Mouse (Mus musculus): ENCODE data around the gene Sgms2.

- TF ChIP-seq CTCF (IDR thresholded peaks at IDR 0.05) (no peak), EP300 (IDR thresholded peaks at IDR 0.05) (no peak)
Observed at GRCm38 (mm10) chr3:131471435-131471834, 19.8 kb downstream of the Sgms2 start.

All from lung, postnatal 0 days (tissue).